Mouse (Mus musculus) liver, embryonic 12.5 days (tissue): ENCODE measurements around the gene Hmga1. TPM values are rescaled to one million over a fixed set of nuclear protein-coding genes. Genes with fewer than 3 reads are reported as not detected.

Source experiments
- ATAC-seq: fragments of 200-750 bp; cut with Nextera tagmentation; 2 replicates; pipeline ENCODE4 v1.8.0; 2017; ENCODE audit warnings: moderate number of reproducible peaks, mild to moderate bottlenecking, moderate library complexity
- H3K27ac ChIP-seq: fragments of 300-500 bp; sonication (generic); 2 replicates; pipeline ENCODE4 v1.5.1; 2016; ENCODE audit warnings: mild to moderate bottlenecking
- H3K27me3 ChIP-seq: fragments of 300-500 bp; sonication (generic); replicated peaks from 2 replicates; pipeline ENCODE4 v1.6.1; 2016; ENCODE audit warnings: mild to moderate bottlenecking, moderate library complexity
- H3K36me3 ChIP-seq: fragments of 300-500 bp; sonication (generic); 2 replicates; pipeline ENCODE4 v1.6.1; 2016; ENCODE audit warnings: mild to moderate bottlenecking, moderate library complexity
- H3K4me1 ChIP-seq: fragments of 300-500 bp; sonication (generic); 2 replicates; pipeline ENCODE4 v1.6.1; 2016
- H3K4me2 ChIP-seq: fragments of 300-500 bp; sonication (generic); 2 replicates; pipeline ENCODE4 v1.6.1; 2016; ENCODE audit warnings: mild to moderate bottlenecking, moderate library complexity
- H3K4me3 ChIP-seq: fragments of 300-500 bp; sonication (generic); 2 replicates; pipeline ENCODE4 v1.5.1; 2016; ENCODE audit warnings: mild to moderate bottlenecking, moderate library complexity
- H3K9ac ChIP-seq: fragments of 300-500 bp; sonication (generic); 2 replicates; pipeline ENCODE4 v1.6.1; 2016; ENCODE audit warnings: mild to moderate bottlenecking, moderate library complexity
- H3K9me3 ChIP-seq: fragments of 300-500 bp; sonication (generic); replicated peaks from 2 replicates; pipeline ENCODE4 v1.6.1; 2016; ENCODE audit warnings: mild to moderate bottlenecking, moderate library complexity
- WGBS: fragments of 180-500 bp; shearing (Covaris S2); methylation state at CpG from one replicate; pipeline ENCODE4 v1.1.7; 2016; ENCODE audit not compliant: insufficient replicate concordance; 5-methylcytosine and 5-hydroxymethylcytosine counted together
- polyA plus RNA-seq: library from polyadenylated mRNA; unstranded; fragments of >200 nt; fragmentation: Nextera tagmentation; extraction: Ambion mirVana; gene quantifications from 2 replicates; pipeline ENCODE4 v1.2.1, GENCODE M21; 2016

Hmga1 gene
- polyA plus RNA-seq, 1 experiment from 2014 or later = 306 TPM

- Histone ChIP-seq H3K27me3 (peaks cover 7% of the 10 kb centered on the region; the same call in 1 of the 2 replicates), H3K36me3 (no peaks in the 10 kb centered on the region), H3K27ac (no peak overlapping the region), H3K9me3 (no peaks in the 10 kb centered on the region), H3K4me3 (no peak overlapping the region), H3K4me2 (no peak overlapping the region), H3K9ac (no peak overlapping the region), H3K4me1 (peaks cover 17% of the 10 kb centered on the region)
- 69% methylated on average over 3 of the region's 3 CpGs for WGBS
- ATAC-seq = no peak
These were observed 22.9 kb upstream of the Hmga1 start for GRCm38 (mm10) chr17:27533354-27533753.

GRCm38 (mm10) chr17:27534718-27535117 is 21.6 kb upstream of the Hmga1 start:
- Histone ChIP-seq H3K4me1 (peaks cover 17% of the 10 kb centered on the region), H3K9me3 (no peaks in the 10 kb centered on the region), H3K4me2 (0 out of 2 replicates have a peak overlapping the region, but pooled peaks have one; percentile 27), H3K4me3 (no peak overlapping the region), H3K27ac (no peak overlapping the region), H3K27me3 (peaks cover 7% of the 10 kb centered on the region; the same call in 1 of the 2 replicates), H3K9ac (no peak overlapping the region), H3K36me3 (no peaks in the 10 kb centered on the region)
- WGBS = 4% methylated on average over 10 of the region's 10 CpGs
- peak; percentile 63 for ATAC-seq

DNA sequence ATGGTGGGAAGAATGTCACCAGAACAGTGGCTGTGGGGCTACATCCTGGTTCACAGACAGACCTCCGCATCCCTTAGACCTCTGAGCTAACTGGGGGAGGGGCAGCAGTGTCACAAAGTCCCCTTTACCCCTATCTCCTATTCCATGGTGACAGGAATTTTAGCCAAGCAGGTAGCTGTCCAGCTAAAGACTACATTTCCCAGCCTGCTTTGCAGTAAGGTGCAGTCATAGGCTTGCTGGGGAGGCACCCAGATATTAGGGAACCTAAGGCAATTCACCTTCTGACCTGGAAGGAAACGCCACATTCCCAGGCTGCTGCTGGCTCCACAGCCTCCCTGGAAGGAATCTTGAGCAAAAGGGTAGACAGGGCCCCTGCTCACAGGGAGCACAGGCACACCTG is 15.0 kb upstream of the Hmga1 start:
- Histone ChIP-seq H3K9ac (no peak overlapping the region), H3K4me2 (no peak overlapping the region), H3K4me1 (0 out of 2 replicates have a peak, but pooled peaks cover 2% of the 10 kb centered on the region), H3K36me3 (no peaks in the 10 kb centered on the region), H3K9me3 (no peaks in the 10 kb centered on the region), H3K27ac (no peak overlapping the region), H3K4me3 (no peak overlapping the region), H3K27me3 (peaks cover 23% of the 10 kb centered on the region; the same call in 1 of the 2 replicates)
- ATAC-seq = no peak
- 65% methylated on average over 2 of the region's 2 CpGs for WGBS

GRCm38 (mm10) chr17:27541984-27542383 is 14.3 kb upstream of the Hmga1 start:
- 58% methylated on average over 3 of the region's 3 CpGs for WGBS
- Histone ChIP-seq H3K4me3 (no peak overlapping the region), H3K27ac (no peak overlapping the region), H3K9me3 (no peaks in the 10 kb centered on the region), H3K9ac (no peak overlapping the region), H3K27me3 (peaks cover 24% of the 10 kb centered on the region; the same call in 1 of the 2 replicates), H3K36me3 (no peaks in the 10 kb centered on the region), H3K4me1 (0 out of 2 replicates have a peak, but pooled peaks cover 2% of the 10 kb centered on the region), H3K4me2 (no peak overlapping the region)
- ATAC-seq = 0 out of 2 replicates have a peak, but pooled peaks have one; percentile 25

- Histone ChIP-seq H3K36me3 (no peaks in the 10 kb centered on the region), H3K27ac (no peak overlapping the region), H3K27me3 (peaks cover 26% of the 10 kb centered on the region; the same call in 1 of the 2 replicates), H3K4me3 (no peak overlapping the region), H3K4me2 (no peak overlapping the region), H3K9ac (no peak overlapping the region), H3K9me3 (no peaks in the 10 kb centered on the region), H3K4me1 (peaks cover 8% of the 10 kb centered on the region; the same call in 1 of the 2 replicates)
- ATAC-seq = no peak
- 72% methylated on average over 11 of the region's 11 CpGs for WGBS
These were observed 11.7 kb upstream of the Hmga1 start for GRCm38 (mm10) chr17:27544551-27544950.

- Histone ChIP-seq H3K9me3 (no peaks in the 10 kb centered on the region), H3K4me1 (peaks cover 10% of the 10 kb centered on the region; the same call in 1 of the 2 replicates), H3K36me3 (no peaks in the 10 kb centered on the region), H3K4me3 (no peak overlapping the region), H3K27me3 (peaks cover 26% of the 10 kb centered on the region; the same call in 1 of the 2 replicates), H3K27ac (no peak overlapping the region), H3K4me2 (no peak overlapping the region), H3K9ac (no peak overlapping the region)
- 36% methylated on average over 12 of the region's 12 CpGs for WGBS
- ATAC-seq = no peak
These were observed 10.3 kb upstream of the Hmga1 start for GRCm38 (mm10) chr17:27545991-27546390.

DNA sequence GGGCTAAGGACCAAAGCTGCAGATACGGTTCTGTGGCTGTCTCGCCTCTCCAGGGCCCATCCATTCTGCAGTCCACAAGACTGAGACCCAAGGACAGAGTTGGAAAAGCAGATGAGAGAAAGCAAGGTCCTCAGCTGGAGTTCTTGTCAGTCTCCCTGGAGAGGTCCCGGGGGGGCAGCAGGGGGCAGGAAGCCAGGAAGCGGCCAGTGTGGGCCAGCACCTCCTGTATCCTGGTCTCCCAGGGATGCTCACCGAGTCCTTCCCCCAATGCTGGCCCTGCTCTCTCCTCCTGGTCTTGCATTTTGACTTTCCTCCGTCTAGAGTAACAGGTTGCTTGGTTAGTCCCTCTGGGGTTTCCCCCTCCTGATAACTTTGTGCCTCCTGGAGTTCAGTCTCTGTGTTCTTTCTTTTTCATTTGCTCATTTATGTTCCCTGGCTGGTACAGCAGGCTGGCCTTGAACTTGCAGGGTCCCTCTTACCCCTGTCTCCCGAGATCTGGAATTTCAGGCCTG is 9.7 kb upstream of the Hmga1 start:
- Histone ChIP-seq H3K4me1 (peaks cover 13% of the 10 kb centered on the region), H3K27ac (no peak overlapping the region), H3K4me2 (no peak overlapping the region), H3K36me3 (no peaks in the 10 kb centered on the region), H3K9ac (no peak overlapping the region), H3K9me3 (no peaks in the 10 kb centered on the region), H3K4me3 (no peak overlapping the region), H3K27me3 (peaks cover 26% of the 10 kb centered on the region; the same call in 1 of the 2 replicates)
- no peak for ATAC-seq
- 65% methylated on average over 7 of the region's 7 CpGs for WGBS

DNA sequence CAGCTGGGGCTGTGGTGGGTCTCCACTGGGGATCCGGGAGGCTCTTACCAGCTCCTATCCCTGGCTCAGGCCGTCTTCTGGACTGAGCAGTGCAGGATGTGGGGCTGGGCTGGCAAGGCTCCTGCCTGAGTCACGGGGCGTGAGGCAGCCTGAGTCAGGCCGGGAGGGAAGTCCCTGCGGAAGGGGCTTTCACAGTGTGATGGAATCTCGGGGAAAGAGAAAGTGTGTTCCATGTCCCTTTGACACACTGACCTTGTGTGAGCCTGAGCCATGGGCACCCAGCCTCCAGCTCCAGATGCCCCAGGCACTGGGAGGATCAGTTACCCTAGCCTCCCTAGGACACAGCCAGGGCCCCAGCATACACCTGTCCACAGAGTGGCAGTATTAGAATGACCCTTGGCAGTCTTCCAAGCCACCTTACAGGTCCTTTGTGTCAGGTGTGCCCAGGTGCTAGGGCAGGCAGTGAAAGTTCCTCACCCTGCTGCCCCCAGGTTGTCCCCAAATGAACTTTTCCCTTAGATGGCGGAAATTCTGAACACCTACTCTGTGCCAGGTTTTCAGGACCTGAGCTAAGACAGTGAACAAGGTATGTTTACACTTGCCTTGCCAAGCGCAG is 8.9 kb upstream of the Hmga1 start:
- Histone ChIP-seq H3K27me3 (peaks cover 23% of the 10 kb centered on the region; the same call in 1 of the 2 replicates), H3K4me3 (no peak overlapping the region), H3K9ac (no peak overlapping the region), H3K27ac (no peak overlapping the region), H3K4me1 (peaks cover 20% of the 10 kb centered on the region), H3K9me3 (no peaks in the 10 kb centered on the region), H3K36me3 (no peaks in the 10 kb centered on the region), H3K4me2 (no peak overlapping the region)
- ATAC-seq = no peak
- WGBS = 69% methylated on average over 9 of the region's 9 CpGs

DNA sequence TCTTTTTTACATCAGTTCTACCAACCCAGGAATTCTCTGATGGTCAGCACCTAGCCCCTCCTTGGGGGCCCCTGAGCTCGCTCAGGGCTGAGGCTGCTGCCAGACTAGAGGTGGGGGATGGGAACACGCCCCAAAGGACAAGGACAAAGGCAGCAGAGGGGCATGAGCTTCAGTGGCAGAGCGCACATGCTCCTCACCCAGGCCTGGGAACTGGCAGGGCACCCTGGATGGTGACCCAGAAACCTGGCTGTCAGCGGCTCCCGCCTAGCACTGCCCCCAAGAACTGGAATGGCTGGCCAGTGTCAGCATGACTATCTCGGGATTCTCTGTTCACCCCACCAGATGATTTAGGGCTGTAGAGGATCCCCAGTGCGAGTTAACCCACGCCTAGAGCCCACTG is 7.1 kb upstream of the Hmga1 start:
- Histone ChIP-seq H3K36me3 (no peaks in the 10 kb centered on the region), H3K4me1 (peaks cover 38% of the 10 kb centered on the region), H3K9ac (no peak overlapping the region), H3K4me3 (no peak overlapping the region), H3K9me3 (no peaks in the 10 kb centered on the region), H3K27me3 (peaks cover 16% of the 10 kb centered on the region; the same call in 1 of the 2 replicates), H3K27ac (no peak overlapping the region), H3K4me2 (no peak overlapping the region)
- ATAC-seq = no peak
- WGBS = 50% methylated on average over 8 of the region's 8 CpGs

- H3K4me3 ChIP-seq = no peak overlapping the region
- H3K36me3 ChIP-seq = no peaks in the 10 kb centered on the region
- peaks cover 59% of the 10 kb centered on the region for H3K4me1 ChIP-seq
- no peak for ATAC-seq
- H3K9me3 ChIP-seq = no peaks in the 10 kb centered on the region
- no peak overlapping the region for H3K9ac ChIP-seq
- peaks cover 8% of the 10 kb centered on the region; the same call in 1 of the 2 replicates for H3K27me3 ChIP-seq
- H3K4me2 ChIP-seq = no peak overlapping the region
- WGBS = 44% methylated on average over 10 of the region's 10 CpGs
- 0 out of 2 replicates have a peak overlapping the region, but pooled peaks have one; percentile 64 for H3K27ac ChIP-seq
These were observed 4.8 kb upstream of the Hmga1 start for GRCm38 (mm10) chr17:27551393-27551940.

- Histone ChIP-seq H3K4me1 (peaks cover 64% of the 10 kb centered on the region), H3K4me2 (peak overlapping the region; percentile 18; the same call in 1 of the 2 replicates), H3K36me3 (no peaks in the 10 kb centered on the region), H3K9ac (peak overlapping the region; percentile 17; the same call in 1 of the 2 replicates), H3K9me3 (no peaks in the 10 kb centered on the region), H3K27ac (peak overlapping the region; percentile 64), H3K4me3 (no peak overlapping the region), H3K27me3 (no peaks in the 10 kb centered on the region; the same call in 1 of the 2 replicates)
- no peak for ATAC-seq
- 35% methylated on average over 23 of the region's 23 CpGs for WGBS
These were observed 3.8 kb upstream of the Hmga1 start for GRCm38 (mm10) chr17:27552215-27553201.
